Mouse (Mus musculus) right cerebral cortex, postnatal 10 days (tissue): Measurements from ENCODE around the gene Hmcn2.
A peak's percentile ranks its signal among the peaks of the same experiment; 100 is the strongest.

Experiments used
- DNase-seq, 2 experiments: peaks; one replicate each; pipeline ENCODE4 v3.0.0; 2021; ENCODE audit warnings: low spot score in 2 of 2

The Hmcn2 gene

GRCm38 (mm10) chr2:31476107-31476820 lies 162.0 kb downstream of the Hmcn2 start:
- DNase-seq = no peak

- DNase-seq = no peak
Measured at GRCm38 (mm10) chr2:31477234-31478161, 163.3 kb downstream of the Hmcn2 start.

DNA sequence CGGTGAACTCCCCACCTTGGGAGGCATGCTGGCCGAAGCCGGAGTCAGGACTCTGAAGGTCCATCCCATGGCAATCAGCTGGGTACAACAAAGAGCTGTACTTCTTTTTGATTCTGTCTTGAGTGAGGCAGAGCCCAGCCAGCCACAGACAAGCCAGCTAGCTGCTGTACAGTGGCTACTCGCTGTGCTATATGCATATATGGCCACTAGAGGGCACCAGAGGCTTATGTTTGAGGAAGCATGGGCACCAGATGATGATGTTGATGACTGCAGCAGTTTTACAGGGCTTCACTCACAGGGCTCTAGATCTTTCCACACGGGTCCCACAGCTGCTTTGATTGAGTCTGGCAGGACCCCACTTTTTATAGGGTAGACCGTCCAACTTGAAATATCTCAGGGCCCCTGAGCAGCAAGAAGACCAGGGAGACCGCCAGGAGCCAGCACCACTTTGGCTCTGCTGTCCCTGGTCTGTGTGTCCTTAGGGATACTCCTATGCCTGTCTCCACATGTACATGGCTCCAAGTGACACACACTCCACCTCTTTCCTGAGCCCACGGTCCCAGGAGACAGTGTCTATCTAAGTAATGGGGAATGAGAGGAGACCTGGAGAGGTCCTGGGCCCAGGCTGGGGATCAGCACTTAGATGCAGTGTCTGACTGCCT lies 168.8 kb downstream of the Hmcn2 start:
- DNase-seq = peak; percentile 89 to 93

DNA sequence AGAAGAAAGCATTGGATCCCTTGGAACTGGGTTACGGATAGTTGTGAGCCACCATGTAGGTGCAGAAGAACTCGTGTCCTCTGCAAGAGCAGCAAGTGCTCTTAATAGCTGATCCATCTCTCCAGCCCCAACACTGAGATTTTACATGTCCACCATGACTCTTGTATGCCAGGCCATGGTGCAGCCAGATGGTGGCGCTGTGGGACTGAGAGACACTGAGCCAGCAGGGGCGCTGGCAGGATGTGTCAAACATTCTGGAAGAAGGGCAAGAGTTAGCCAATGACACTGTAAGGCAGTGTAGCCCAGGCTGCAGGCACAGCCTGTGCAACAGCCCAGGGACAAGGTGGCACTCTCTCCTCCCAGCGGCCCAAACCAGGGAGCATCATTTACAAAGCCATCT lies 170.0 kb downstream of the Hmcn2 start:
- DNase-seq = peak; percentile 64 to 80

- DNase-seq = no peak
Measured at GRCm38 (mm10) chr2:31489166-31489565, 175.0 kb downstream of the Hmcn2 start.

GRCm38 (mm10) chr2:31490556-31490955 lies 176.3 kb downstream of the Hmcn2 start:
- DNase-seq = no peak

GRCm38 (mm10) chr2:31492308-31492707 lies 178.1 kb downstream of the Hmcn2 start:
- no peak for DNase-seq

DNA sequence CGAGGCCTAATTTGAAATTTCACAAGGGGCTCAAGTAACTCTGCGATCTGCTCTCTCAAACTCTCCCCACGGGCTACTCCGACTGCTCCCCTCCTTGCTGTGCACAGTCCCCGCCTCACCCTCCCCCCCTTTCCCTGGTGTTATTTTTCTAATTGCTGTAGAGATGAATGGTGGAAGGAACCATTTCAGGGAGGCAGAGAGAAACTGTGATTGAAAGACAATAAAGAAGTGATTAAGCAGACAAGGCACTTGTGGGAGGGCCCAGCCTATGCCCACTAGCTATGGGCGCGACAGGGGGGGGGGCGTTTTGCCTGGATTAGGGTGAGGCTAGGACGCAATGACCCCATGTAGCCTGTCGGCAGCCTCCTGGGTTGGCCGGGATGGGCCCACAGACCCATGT lies 179.0 kb downstream of the Hmcn2 start:
- no peak for DNase-seq

DNA sequence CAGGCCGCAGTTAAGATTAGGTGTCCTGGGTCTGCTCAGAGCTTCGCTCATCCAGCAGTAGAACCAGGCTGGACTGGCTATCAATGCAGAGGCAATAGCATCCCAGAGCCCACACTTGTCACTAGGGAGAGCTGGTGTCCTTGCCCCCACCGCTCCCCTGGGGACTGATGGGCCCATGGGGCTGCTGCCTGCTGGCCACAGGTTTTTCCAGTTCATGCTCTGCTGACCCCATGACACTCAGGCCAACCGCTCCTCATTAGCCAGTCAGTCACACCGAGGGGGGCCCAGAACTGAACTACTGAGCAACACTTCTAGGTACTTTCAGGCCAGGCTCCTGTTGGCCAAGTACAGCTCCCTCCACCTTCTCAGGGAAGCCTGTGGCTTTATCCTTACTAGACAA lies 180.1 kb downstream of the Hmcn2 start:
- DNase-seq = no peak

- DNase-seq = no peak
Measured at GRCm38 (mm10) chr2:31495046-31495476, 180.8 kb downstream of the Hmcn2 start.

DNA sequence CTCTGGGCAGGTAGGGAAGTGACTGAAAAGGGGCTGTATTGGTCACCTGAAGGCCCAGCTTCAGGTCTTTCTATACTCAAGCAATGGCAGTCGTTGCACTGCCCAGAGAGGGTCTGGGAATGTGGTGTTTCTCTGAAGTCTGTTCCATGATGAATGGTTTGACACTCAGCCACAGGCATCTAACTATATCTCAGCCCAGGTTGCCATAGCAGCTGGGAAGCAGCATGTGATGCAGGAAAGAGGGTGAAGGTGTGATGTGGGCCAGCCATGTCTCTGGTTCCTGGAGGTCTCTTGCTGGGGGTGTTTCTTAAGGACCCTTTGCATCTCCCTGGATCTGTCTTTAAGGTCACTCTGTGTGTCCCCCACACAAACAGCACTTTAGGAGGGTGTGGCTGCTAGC lies 181.9 kb downstream of the Hmcn2 start:
- peak; percentile 43 to 63 for DNase-seq

GRCm38 (mm10) chr2:31497113-31497512 lies 182.9 kb downstream of the Hmcn2 start:
- no peak for DNase-seq

GRCm38 (mm10) chr2:31497635-31498034 lies 183.4 kb downstream of the Hmcn2 start:
- no peak for DNase-seq

- no peak for DNase-seq
Measured at GRCm38 (mm10) chr2:31499327-31500291, 185.4 kb downstream of the Hmcn2 start.

DNA sequence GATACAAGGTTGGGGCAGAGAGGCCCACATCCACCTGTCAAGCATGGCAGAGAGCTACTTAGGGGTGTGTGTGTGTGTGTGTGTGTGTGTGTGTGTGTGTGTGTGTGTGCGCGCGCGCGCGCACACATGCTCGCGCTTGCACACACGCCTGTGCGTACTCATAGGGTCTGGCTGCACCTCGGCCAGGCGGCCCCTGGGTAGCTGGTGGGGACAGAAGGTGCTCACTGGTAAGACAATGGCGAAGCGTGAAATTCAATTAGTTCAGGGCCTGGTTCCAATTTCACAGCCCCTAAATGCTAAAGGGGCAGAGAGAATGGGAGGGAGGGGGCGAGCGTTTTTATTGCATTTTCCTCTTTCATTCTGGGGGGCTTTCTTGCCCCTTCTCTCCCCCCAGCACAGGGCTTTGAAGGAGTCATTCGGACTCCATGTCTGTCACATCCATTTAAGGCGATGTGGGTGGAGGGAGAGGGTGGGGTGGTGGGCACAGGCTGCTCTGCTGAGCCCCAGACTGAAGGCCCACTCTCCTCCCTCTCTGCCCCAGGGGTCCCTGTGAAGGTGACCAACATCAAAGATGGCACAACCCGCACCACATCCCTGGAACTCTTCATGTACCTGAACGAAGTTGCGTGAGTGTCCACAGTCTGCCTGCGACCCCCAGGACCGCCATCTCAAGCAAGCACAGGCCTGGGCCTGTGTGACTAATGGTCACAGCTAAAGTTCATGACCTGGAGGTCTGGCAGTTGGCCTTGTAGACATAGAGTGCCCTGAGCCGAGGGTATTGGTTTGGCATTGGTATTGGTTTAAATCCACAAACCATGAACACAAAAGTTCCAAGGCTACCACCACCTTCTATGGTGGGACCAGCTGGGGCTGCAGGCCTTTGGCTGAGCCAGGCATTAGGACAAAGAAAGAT lies 186.3 kb downstream of the Hmcn2 start:
- no peak for DNase-seq

- peak in 1 of 2 experiments; percentile 49 for DNase-seq
Measured at GRCm38 (mm10) chr2:31501448-31502130, 187.4 kb downstream of the Hmcn2 start.

DNA sequence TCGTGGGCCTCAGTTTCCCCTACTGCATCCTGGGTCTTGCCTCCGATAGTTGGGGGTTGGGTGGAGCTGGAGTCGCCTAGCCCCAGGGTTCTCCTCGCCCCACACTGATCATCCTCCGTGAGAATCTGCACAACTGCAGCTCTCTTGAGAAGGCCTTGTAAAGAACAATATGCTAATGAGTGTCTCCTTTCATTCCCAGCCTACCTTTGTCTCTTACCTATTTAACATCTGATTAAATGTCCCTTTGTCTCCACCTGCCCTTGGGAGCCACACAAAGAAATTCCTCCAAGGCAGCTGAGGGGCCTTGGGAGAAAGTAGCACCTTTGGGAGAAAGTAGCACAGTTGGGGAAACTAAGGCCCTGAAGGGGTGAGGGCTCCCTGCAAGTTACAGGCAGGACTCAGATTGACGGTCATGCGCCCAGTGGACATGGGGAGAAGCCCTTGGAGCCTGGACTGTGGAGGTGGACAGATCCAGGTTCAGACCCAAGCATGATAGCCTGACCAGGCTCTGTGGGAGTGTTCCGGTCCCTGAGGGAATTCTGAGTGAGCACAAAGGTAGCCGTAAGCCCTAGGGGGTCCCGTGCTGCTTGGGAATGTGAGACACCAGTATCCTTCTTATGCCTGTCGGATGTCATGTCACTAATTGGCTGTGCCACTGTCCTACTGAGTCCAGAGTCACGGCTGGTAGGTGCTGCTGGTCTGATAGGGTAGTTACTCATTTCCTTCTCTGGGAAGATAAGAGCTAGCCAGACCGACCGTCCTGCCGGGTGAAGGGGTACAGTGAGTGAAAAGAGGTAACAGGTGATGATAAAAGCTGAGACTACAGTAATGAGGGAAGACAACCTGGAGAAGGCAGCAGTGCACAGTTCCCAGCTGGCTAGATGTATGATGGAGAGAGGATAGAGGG lies 188.7 kb downstream of the Hmcn2 start:
- DNase-seq = no peak

- DNase-seq = peak in 1 of 2 experiments; percentile 53
Measured at GRCm38 (mm10) chr2:31505472-31505871, 191.3 kb downstream of the Hmcn2 start.
